Comparison of ENCODE assay signal across 28 mouse cellular contexts in genomic region chr14:73094802-73095550, GRCm38 (mm10). TPM values are rescaled to one million over a fixed set of nuclear protein-coding genes. Genes with fewer than 3 reads are reported as not detected.
DNase-seq lines count a peak whose midpoint lies in the region; ATAC-seq and TF ChIP-seq lines count a peak whose summit lies in the region.
"Had no signal": no experiment of that assay in that cellular context is flagged by ENCODE, and none has a peak within 500 bp of the region (broad histone marks: within the 10 kb centered on the region; RNA-seq: fewer than 3 reads in every experiment).

No protein-coding gene starts in this region.

- H3K27me3 ChIP-seq in kidney, adult 2 months (replicated peaks; ENCODE audit: control insufficient read depth, insufficient read depth, low read length): no peaks in the 10 kb centered on the region
- H3K27me3 ChIP-seq in liver, adult 2 months (ENCODE audit: control insufficient read depth, insufficient read depth, low read length): no peaks in the 10 kb centered on the region
- peaks cover 9% of the 10 kb centered on the region; the same call in 1 of the 2 replicates for H3K27me3 ChIP-seq in embryonic facial prominence, embryonic 15.5 days
- H3K27me3 ChIP-seq: forebrain, embryonic 12.5 days had no signal

- no peaks in the 10 kb centered on the region for H3K79me2 ChIP-seq in liver, adult 2 months (ENCODE audit: control insufficient read depth, insufficient read depth, low read length)

- H3K4me3 ChIP-seq in kidney, adult 2 months (ENCODE audit: insufficient read depth, low read depth, low read length): no peak overlapping the region
- H3K4me3 ChIP-seq in liver, adult 2 months (ENCODE audit: insufficient read depth, low read depth, low read length): no peak overlapping the region
- H3K4me3 ChIP-seq in embryonic facial prominence, embryonic 15.5 days (replicated peaks): no peak overlapping the region
- H3K4me3 ChIP-seq: erythroblast, embryonic 14.5 days; forebrain, embryonic 12.5 days; heart, adult 2 months; heart, embryonic 15.5 days; layer of hippocampus, adult 2 months; limb, embryonic 15.5 days; midbrain, embryonic 12.5 days had no signal

- no peak for TF ChIP-seq CTCF in kidney, adult 2 months (conservative IDR thresholded peaks at IDR 0.05; ENCODE audit: insufficient read depth, insufficient read length, low read depth, low read length)
- TF ChIP-seq CTCF in liver, adult 2 months (IDR thresholded peaks at IDR 0.05; ENCODE audit: low read depth, low read length): no peak

- H3K36me3 ChIP-seq in kidney, adult 2 months (ENCODE audit: control insufficient read depth, insufficient read depth, low read length): no peaks in the 10 kb centered on the region
- H3K36me3 ChIP-seq in liver, adult 2 months (ENCODE audit: control insufficient read depth, insufficient read depth, low read length): no peaks in the 10 kb centered on the region
- no peaks in the 10 kb centered on the region for H3K36me3 ChIP-seq in embryonic facial prominence, embryonic 15.5 days
- H3K36me3 ChIP-seq: forebrain, embryonic 12.5 days; heart, embryonic 15.5 days; limb, embryonic 15.5 days; midbrain, embryonic 12.5 days had no signal

- no peak overlapping the region for H3K27ac ChIP-seq in kidney, adult 2 months (ENCODE audit: insufficient read depth, low read depth, low read length)
- H3K27ac ChIP-seq in liver, adult 2 months (replicated peaks; ENCODE audit: insufficient read depth, low read depth, low read length): 0 out of 2 replicates have a peak overlapping the region, but pooled peaks have one; percentile 18
- no peak overlapping the region for H3K27ac ChIP-seq in embryonic facial prominence, embryonic 15.5 days (replicated peaks)
- H3K27ac ChIP-seq: forebrain, embryonic 12.5 days; heart, adult 2 months; heart, embryonic 15.5 days; layer of hippocampus, adult 2 months; limb, embryonic 15.5 days; midbrain, embryonic 12.5 days had no signal

- H3K4me1 ChIP-seq in kidney, adult 2 months (ENCODE audit: control insufficient read depth, insufficient read depth, low read length): no peaks in the 10 kb centered on the region
- H3K4me1 ChIP-seq in liver, adult 2 months (ENCODE audit: control insufficient read depth, insufficient read depth, low read length): no peaks in the 10 kb centered on the region
- no peaks in the 10 kb centered on the region for H3K4me1 ChIP-seq in embryonic facial prominence, embryonic 15.5 days
- H3K4me1 ChIP-seq: forebrain, embryonic 12.5 days; heart, embryonic 15.5 days; limb, embryonic 15.5 days; midbrain, embryonic 12.5 days had no signal

- H3K9me3 ChIP-seq in embryonic facial prominence, embryonic 15.5 days (replicated peaks): no peaks in the 10 kb centered on the region
- H3K9me3 ChIP-seq: forebrain, embryonic 12.5 days; heart, embryonic 15.5 days; limb, embryonic 15.5 days; midbrain, embryonic 12.5 days had no signal

- ATAC-seq in embryonic facial prominence, embryonic 15.5 days (ENCODE audit: insufficient number of reproducible peaks, low FRiP score, low TSS enrichment, low read depth): 0 out of 2 replicates have a peak, but pooled peaks have one; percentile 43
- ATAC-seq: hindbrain, embryonic 16.5 days; intestine, embryonic 16.5 days had no signal

- DNase-seq in kidney, adult 2 months: peak; percentile 71
- DNase-seq in kidney, adult 18-20 months: no peak
- DNase-seq in liver, adult 2 months (ENCODE audit: extremely low read depth, low read depth, low spot score): no peak
- no peak for DNase-seq in liver
- DNase-seq in kidney, postnatal 10 days: peak; percentile 30
- DNase-seq in left cerebral cortex, adult 8-10 months (ENCODE audit: low spot score in 2 of 2): no peak
- DNase-seq: adrenal gland, adult 8-10 months; cerebellum, adult 11-12 months; cerebellum, postnatal 10 days; gastrocnemius, postnatal 25 days; heart, adult 2 months; heart, postnatal 4 days; lung, adult 18-20 months; thymus, adult 18-20 months; thymus, postnatal 4 days had no signal

- 50% methylated on average over 13 of the region's 13 CpGs for WGBS in kidney, adult 2 months
- WGBS in liver, adult 2 months: 71% methylated on average over 13 of the region's 13 CpGs
- WGBS in embryonic facial prominence, embryonic 15.5 days: 43% methylated on average over 13 of the region's 13 CpGs

- TF ChIP-seq POLR2A in kidney, adult 2 months (IDR thresholded peaks at IDR 0.05; ENCODE audit: low read depth, low read length): no peak
- TF ChIP-seq POLR2A in liver, adult 2 months (IDR thresholded peaks at IDR 0.05; ENCODE audit: extremely low read depth, insufficient read depth, low read length): no peak

- H3K9ac ChIP-seq in liver, adult 2 months (ENCODE audit: low read depth, low read length): no peak overlapping the region
- H3K9ac ChIP-seq in embryonic facial prominence, embryonic 15.5 days: no peak overlapping the region
- H3K9ac ChIP-seq: forebrain, embryonic 12.5 days; heart, embryonic 15.5 days; limb, embryonic 15.5 days; midbrain, embryonic 12.5 days had no signal

- H3K4me2 ChIP-seq in embryonic facial prominence, embryonic 15.5 days (replicated peaks): no peak overlapping the region
- H3K4me2 ChIP-seq: forebrain, embryonic 12.5 days; heart, embryonic 15.5 days; limb, embryonic 15.5 days; midbrain, embryonic 12.5 days had no signal

RNA-seq across cellular contexts. Expression of gene Rcbtb2, which starts 27.9 kb away (rescaled TPM):
- 32.3 and 33.2 TPM in 2 replicates for polyA plus RNA-seq in kidney, adult 2 months (2012; rRNA removed)
- 30.3 and 32.6 TPM in 2 replicates for total RNA-seq in liver, adult 2 months (2014; rRNA removed)
- 26.0 and 28.0 TPM in 2 replicates for polyA plus RNA-seq in liver, adult 2 months (2012; rRNA removed)
- 85.7 and 86.0 TPM in 2 replicates for polyA plus RNA-seq in embryonic facial prominence, embryonic 15.5 days (2015; fragmentation: Nextera tagmentation; extraction: Ambion mirVana)
- 10 to 100 TPM; 19.7 to 25.8 (median 23.6) TPM for total RNA-seq in left cerebral cortex, adult 8-10 months (2022)

RNA-seq across cellular contexts. Expression of gene Cysltr2, which starts 46.1 kb away (rescaled TPM):
- polyA plus RNA-seq in kidney, adult 2 months (2012; rRNA removed): 2.6 and 3.8 TPM in 2 replicates
- 1.1 and 1.3 TPM in 2 replicates for total RNA-seq in liver, adult 2 months (2014; rRNA removed)
- polyA plus RNA-seq in liver, adult 2 months (2012; rRNA removed): 0.21 and 0.77 TPM in 2 replicates
- polyA plus RNA-seq in embryonic facial prominence, embryonic 15.5 days (2015; fragmentation: Nextera tagmentation; extraction: Ambion mirVana): 0.49 TPM in 1 of 2 replicates, not detected in the other
- total RNA-seq in left cerebral cortex, adult 8-10 months (2022): 1 to 10 TPM in 1 of 4 experiments, under 1 TPM in 1, not detected in 2; 0.52 to 1.2 TPM
- total RNA-seq: gastrocnemius, postnatal 25 days; heart, postnatal 4 days; megakaryocyte, adult 5-6 weeks; MEL had no signal
- polyA plus RNA-seq: C2C12; embryonic facial prominence, embryonic 11.5 days; erythroblast, embryonic 14.5 days; forebrain, embryonic 12.5 days; heart, embryonic 15.5 days; midbrain, embryonic 12.5 days had no signal

Comparison
In these comparisons a context has a peak if more than half of its experiments do, and no peak if none do; other contexts are left out.
1. DNase-seq: peak in kidney, adult 2 months (single experiment) and kidney, postnatal 10 days (single experiment); none in kidney, adult 18-20 months (single experiment), liver, adult 2 months (single experiment), liver (single experiment) and left cerebral cortex, adult 8-10 months (0 of 2).